Mouse (Mus musculus) fat pad, adult 2 months (tissue): ENCODE measurements at regions not wholly inside any gene's neighbourhood (a gene's known extent, or its start where the extent isn't known, plus 50 kb on each side); places are given as distances from the start of the nearest gene placed in this dataset.

ENCODE experiments used
- DNase-seq: peaks from one replicate; pipeline ENCODE4 v3.0.0-alpha.2; 2011; ENCODE audit warnings: low read depth, low spot score; ENCODE audit errors: extremely low read depth

DNA sequence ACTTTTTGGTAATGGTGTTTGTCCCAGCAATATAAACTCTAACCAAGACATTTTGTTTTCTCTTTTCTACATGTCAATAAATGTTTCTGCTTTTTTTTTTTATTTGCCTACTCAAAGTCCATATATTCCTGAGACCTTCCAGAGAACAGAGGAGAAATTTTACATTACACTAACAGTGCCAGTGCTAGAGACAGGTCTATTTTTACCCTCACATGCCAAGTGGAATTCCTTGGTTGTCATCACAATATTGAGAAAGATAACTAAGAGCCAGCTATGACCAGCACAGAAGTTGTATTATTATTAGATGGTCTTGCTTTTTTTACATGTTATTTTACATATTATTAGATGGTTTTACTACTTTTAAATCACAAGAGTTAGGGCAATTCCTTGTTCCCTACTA, 282.8 kb downstream of the Rfpl4b start:
- DNase-seq: no peak

DNA sequence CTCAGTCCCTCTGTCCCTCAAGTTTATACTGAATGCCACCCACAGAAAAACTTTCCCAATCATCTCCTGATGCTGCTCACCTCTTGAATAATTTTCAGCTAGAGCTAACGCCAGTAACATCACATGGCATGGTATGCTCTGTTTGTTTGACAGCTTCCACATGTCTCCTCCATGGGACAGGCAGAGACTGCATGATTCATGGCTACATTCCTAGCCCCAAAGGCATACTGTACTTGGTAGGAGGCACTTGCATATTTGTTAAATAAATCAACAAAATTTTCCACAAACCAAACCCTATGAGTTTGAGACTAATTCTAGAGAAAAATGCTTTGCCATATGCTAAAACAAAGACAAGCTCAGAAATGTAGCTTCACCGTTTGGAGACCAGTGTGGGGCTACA, 304.9 kb downstream of the Rfpl4b start:
- no peak for DNase-seq
